Mouse (Mus musculus) cortical plate, adult 2 months (tissue): ENCODE results near the gene Gm42517.

Experiments
- CTCF ChIP-seq: fragments of 200-500 bp; IDR thresholded peaks from 2 replicates; pipeline ENCODE4 v1.5.1; 2011; ENCODE audit warnings: mild to moderate bottlenecking, control low read depth, low read length; ENCODE audit not compliant: insufficient read depth; ENCODE audit errors: extremely low read depth
- POLR2A ChIP-seq: fragments of 200-500 bp; IDR thresholded peaks from 2 replicates; pipeline ENCODE4 v1.6.1; 2011; ENCODE audit warnings: mild to moderate bottlenecking, low read length, control low read depth; ENCODE audit not compliant: insufficient read depth; ENCODE audit errors: extremely low read depth

DNA sequence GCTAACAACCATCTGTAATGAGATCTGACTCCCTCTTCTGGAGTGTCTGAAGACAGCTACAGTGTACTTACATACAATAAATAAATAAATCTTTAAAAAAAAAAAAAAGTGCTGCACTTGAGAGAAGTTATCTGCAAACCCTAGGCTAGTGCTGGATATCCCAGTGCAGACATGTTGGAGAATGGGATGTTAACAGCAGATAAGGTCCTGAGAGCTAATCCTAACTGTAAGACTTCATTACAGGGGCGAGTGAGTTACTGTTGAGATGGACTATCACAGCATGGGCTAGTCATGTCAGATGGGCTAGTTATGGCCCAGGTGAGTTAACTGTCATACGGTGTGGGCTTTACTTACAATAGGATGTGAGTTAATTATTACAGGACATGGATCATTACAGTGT is 13.7 kb downstream of the Gm42517 start:
- TF ChIP-seq CTCF (no peak), POLR2A (no peak)
